Mouse (Mus musculus): Measurements from ENCODE around the gene Rtn3. TPM values are rescaled to one million over a fixed set of nuclear protein-coding genes. Genes with fewer than 3 reads are reported as not detected.

Gene Rtn3
- polyA plus RNA-seq, 1 experiment, result 345 TPM

DNA sequence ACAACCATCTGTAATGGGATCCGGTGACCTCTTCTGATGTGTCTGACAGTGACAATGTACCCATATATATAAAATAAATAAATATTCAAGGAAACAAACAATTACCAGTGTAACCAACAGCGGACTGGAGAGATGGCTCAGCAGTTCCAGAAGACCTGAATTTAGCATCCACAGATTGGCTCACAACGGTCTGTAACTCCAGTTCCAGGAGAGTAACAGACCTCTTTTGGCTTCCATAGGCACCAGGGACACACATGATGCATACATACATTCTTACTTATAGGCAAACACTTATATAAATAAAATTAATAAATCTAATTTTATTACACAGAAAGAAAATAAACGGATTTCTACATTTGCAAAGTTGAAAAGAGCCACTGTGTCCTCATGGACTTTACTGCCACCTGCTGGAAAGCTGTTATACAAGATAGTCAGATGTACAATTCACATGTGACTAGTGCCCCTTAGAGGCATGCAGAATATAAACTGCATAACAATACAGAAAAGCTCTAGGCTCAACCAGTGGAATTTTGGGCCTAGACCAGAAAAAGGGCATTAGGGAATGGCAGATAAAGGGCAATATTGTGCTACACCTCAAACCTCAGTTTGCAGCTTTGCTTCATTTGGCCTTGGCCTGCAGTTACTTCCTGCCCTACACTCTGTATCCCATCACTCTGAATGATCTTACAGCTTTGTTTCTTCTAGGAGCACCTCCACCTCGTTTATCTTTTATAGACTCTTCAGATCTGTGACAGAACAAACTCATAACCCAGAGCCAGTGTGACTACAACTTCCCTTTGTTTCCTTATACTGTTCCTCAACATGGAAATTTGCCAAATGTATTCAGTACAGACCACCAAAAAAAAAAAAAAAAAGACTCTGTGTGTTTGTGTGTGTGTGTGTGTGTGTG is 46.8 kb downstream of the Rtn3 start:
- WGBS, result 47% methylated on average over 5 of the region's 5 CpGs
- Histone ChIP-seq H3K4me1 (ENCODE audit: control insufficient read depth, insufficient read depth, low read length) (peaks cover 1% of the 10 kb centered on the region), H3K27ac (ENCODE audit: insufficient read depth, low read depth, low read length) (no peak overlapping the region), H3K4me3 (ENCODE audit: insufficient read depth, low read depth, low read length) (no peak overlapping the region)
- TF ChIP-seq CTCF (IDR thresholded peaks at IDR 0.05; ENCODE audit: insufficient read depth, low read depth, low read length), result no peak
- TF ChIP-seq POLR2A (IDR thresholded peaks at IDR 0.05; ENCODE audit: insufficient read depth, low read depth, low read length), result no peak

DNA sequence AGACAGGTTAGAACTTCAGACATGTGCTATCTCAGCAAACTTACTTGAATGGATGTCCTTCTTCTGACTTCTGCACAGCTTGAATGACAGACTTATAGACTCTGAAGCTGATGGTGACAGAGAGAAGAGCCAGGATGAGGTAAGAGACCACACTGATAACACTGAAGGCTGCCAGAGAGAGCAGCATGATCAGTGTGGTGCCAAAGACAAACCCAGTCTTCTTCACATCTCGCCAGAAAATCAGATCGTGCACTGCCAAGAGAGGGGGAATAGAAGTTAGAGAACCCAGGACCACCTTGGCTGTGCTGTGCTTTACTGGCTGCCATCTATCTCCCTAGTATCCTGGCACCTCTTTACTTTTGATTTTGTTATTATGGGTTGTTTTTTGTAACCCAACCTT is 48.2 kb downstream of the Rtn3 start:
- Histone ChIP-seq H3K4me3 (ENCODE audit: insufficient read depth, low read depth, low read length) (no peak overlapping the region), H3K4me1 (ENCODE audit: control insufficient read depth, insufficient read depth, low read length) (no peaks in the 10 kb centered on the region), H3K27ac (ENCODE audit: insufficient read depth, low read depth, low read length) (no peak overlapping the region)
- TF ChIP-seq POLR2A (IDR thresholded peaks at IDR 0.05; ENCODE audit: insufficient read depth, low read depth, low read length) (no peak), CTCF (IDR thresholded peaks at IDR 0.05; ENCODE audit: insufficient read depth, low read depth, low read length) (no peak)
- 76% methylated on average over 2 of the region's 2 CpGs for whole genome bisulfite sequencing

DNA sequence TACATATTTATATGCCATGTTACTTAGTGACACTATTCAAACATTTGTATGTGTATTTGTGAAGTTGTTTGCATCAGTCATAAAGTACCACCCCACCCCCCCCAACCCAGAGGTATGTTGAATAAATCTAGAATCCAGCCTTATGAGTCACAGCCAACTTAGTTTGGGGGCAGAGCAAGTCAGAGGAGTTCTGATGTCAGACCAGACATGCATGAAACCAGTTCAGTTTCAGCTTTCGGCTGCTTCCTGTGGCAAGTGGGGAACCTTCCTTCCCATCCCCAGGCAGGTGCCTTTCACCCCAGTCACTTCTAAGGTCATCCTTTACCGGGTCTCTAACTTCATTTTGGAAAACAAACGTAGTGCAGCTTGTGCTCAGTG is 57.7 kb downstream of the Rtn3 start:
- Histone ChIP-seq H3K4me1 (ENCODE audit: control insufficient read depth, insufficient read depth, low read length) (peaks cover 23% of the 10 kb centered on the region), H3K27ac (ENCODE audit: insufficient read depth, low read depth, low read length) (no peak overlapping the region), H3K4me3 (ENCODE audit: insufficient read depth, low read depth, low read length) (no peak overlapping the region)
- no peak for TF ChIP-seq CTCF (IDR thresholded peaks at IDR 0.05; ENCODE audit: insufficient read depth, low read depth, low read length)
- no peak for TF ChIP-seq POLR2A (IDR thresholded peaks at IDR 0.05; ENCODE audit: insufficient read depth, low read depth, low read length)
- 42% methylated on average over 3 of the region's 3 CpGs for WGBS

DNA sequence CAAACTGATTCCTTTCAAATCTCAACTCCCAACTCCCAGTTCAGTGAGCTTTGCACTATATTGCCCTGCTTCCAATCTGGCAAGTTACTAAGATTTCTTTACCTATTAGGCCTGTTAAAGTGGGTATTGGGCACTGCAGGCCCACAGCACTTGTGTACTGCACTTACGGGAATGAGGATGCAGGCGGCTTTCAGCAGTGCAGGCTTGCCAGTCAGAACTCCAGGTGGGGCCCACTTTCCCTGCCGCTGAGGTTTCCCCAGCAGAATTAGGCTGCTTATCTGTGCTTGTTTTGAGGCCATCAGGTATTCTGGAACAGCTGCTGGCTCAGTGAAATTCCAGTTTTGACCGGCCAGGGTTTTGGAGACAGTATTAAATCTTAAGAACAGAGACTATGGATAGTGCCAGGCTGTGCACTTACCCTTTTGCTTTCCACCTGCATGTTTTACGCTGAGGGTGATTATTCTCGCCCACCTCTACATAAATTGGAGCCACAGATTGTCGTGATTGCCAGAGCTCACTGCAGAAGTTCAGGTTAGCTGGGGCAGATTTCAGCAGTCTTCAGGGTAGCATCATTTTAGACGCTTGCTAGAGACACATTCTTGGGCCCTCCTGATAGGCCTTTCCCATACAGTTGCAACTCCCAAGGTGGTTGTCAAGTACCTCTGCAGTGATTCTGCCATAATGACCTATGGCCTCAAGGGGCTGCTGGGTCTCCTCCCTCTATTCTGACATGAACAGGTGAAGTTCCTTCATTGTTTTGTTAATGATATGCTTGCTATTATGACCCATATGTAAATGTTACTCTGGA is 58.3 kb downstream of the Rtn3 start:
- WGBS, result 67% methylated on average over 8 of the region's 8 CpGs
- Histone ChIP-seq H3K27ac (ENCODE audit: insufficient read depth, low read depth, low read length) (no peak overlapping the region), H3K4me1 (ENCODE audit: control insufficient read depth, insufficient read depth, low read length) (peaks cover 29% of the 10 kb centered on the region), H3K4me3 (ENCODE audit: insufficient read depth, low read depth, low read length) (no peak overlapping the region)
- TF ChIP-seq CTCF (IDR thresholded peaks at IDR 0.05; ENCODE audit: insufficient read depth, low read depth, low read length), result no peak
- no peak for TF ChIP-seq POLR2A (IDR thresholded peaks at IDR 0.05; ENCODE audit: insufficient read depth, low read depth, low read length)

DNA sequence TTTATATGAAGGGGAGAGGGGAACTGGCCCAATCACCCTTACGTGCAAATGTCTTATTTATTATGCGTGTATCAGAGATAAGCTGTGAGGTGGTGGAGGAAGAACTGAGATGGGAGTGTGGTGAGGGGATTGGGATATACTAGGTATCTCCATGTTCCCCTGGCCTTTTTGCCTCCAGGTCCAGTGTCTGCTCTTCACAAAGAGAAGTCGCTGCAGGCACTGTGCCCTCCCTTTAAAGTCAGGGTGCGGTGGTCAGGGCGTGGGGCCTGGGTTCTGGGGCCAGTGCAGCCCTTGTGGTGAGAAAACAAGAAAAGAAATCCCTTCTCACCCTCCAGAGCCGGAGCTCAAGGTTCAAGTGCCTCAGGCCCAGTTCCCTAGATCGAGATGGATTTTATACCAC is 59.0 kb downstream of the Rtn3 start:
- 75% methylated on average over 7 of the region's 7 CpGs for WGBS
- no peak overlapping the region for H3K27ac ChIP-seq (ENCODE audit: insufficient read depth, low read depth, low read length)
- TF ChIP-seq POLR2A (IDR thresholded peaks at IDR 0.05; ENCODE audit: insufficient read depth, low read depth, low read length), result no peak
- no peak for TF ChIP-seq CTCF (IDR thresholded peaks at IDR 0.05; ENCODE audit: insufficient read depth, low read depth, low read length)
- H3K4me3 ChIP-seq (ENCODE audit: insufficient read depth, low read depth, low read length), result no peak overlapping the region
- H3K4me1 ChIP-seq (ENCODE audit: control insufficient read depth, insufficient read depth, low read length), result peaks cover 35% of the 10 kb centered on the region

DNA sequence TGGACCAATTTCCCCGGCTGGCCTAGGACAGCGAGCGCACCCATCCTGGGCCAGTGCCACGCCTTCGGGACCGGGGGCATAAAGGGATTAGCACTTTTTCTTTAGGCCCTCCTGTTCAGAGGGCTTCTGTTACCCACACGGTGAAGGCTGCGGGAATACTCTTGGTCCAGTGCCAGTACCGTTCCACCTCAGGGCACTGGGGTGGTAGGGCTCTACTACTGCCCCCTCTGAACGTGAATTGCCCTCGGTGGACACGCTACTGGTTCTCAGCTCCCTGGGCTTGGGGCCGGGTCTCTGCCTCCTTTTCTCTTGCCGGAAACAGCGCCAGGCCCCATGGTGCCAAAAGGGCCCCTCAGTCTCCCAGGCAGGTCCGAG is 59.4 kb downstream of the Rtn3 start:
- Histone ChIP-seq H3K27ac (ENCODE audit: insufficient read depth, low read depth, low read length) (no peak overlapping the region), H3K4me1 (ENCODE audit: control insufficient read depth, insufficient read depth, low read length) (peaks cover 37% of the 10 kb centered on the region), H3K4me3 (ENCODE audit: insufficient read depth, low read depth, low read length) (peak overlapping the region; percentile 27; the same call in 1 of the 2 replicates)
- TF ChIP-seq POLR2A (IDR thresholded peaks at IDR 0.05; ENCODE audit: insufficient read depth, low read depth, low read length) (no peak), CTCF (IDR thresholded peaks at IDR 0.05; ENCODE audit: insufficient read depth, low read depth, low read length) (no peak)
- WGBS, result 39% methylated on average over 16 of the region's 16 CpGs

DNA sequence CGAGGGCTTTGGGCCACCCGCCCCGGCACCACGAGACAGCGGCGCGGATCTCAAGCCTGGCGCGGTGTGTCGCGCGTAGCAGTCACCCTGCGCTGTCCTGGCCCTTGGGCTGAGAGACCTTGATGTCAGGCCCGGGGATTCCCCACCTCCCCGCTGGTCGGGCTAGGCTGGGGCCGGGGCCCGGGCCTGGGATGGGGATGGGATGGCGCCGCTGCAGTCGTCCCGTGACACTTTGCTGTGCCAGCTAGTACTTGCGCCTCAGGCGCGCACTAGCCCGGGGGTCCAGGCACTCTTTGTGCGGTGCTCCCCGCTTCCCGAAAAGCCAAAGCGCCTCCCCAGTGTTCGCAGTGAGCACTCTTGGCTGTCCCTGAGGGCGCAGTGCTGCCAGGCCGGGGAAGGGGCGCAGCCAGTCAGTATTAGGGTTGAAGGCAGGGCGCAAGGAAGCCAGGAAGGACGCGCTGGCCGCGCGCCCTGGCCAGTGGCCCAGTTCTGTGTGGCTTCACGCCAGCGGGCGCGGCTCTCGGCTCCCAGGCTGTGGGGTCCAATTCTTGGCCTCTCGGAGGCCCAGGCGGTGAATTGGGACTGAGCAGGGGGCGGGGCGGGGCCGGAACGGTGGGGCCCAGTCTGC is 59.9 kb downstream of the Rtn3 start:
- Histone ChIP-seq H3K4me1 (ENCODE audit: control insufficient read depth, insufficient read depth, low read length) (peaks cover 40% of the 10 kb centered on the region), H3K27ac (ENCODE audit: insufficient read depth, low read depth, low read length) (no peak overlapping the region), H3K4me3 (ENCODE audit: insufficient read depth, low read depth, low read length) (peak overlapping the region; percentile 27)
- no peak for TF ChIP-seq POLR2A (IDR thresholded peaks at IDR 0.05; ENCODE audit: insufficient read depth, low read depth, low read length)
- TF ChIP-seq CTCF (IDR thresholded peaks at IDR 0.05; ENCODE audit: insufficient read depth, low read depth, low read length), result no peak
- WGBS, result 25% methylated on average over 50 of the region's 51 CpGs

DNA sequence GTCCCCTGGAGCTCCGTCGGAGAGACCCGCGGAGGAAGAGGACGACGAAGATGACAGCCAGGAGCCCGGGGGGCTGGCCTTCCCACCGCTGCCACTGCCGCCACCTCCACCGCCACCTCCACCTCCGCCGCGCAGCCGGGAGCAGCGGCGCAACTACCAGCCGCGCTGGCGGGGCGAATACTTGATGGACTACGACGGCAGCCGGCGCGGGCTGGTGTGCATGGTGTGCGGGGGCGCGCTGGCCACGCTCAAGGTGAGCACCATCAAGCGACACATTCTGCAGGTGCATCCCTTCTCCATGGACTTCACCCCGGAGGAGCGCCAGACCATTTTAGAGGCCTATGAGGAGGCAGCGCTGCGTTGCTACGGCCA is 60.4 kb downstream of the Rtn3 start:
- H3K27ac ChIP-seq (ENCODE audit: insufficient read depth, low read depth, low read length), result no peak overlapping the region
- H3K4me1 ChIP-seq (ENCODE audit: control insufficient read depth, insufficient read depth, low read length), result peaks cover 41% of the 10 kb centered on the region
- WGBS, result 15% methylated on average over 35 of the region's 35 CpGs
- H3K4me3 ChIP-seq (ENCODE audit: insufficient read depth, low read depth, low read length), result peak overlapping the region; percentile 27
- no peak for TF ChIP-seq POLR2A (IDR thresholded peaks at IDR 0.05; ENCODE audit: insufficient read depth, low read depth, low read length)
- TF ChIP-seq CTCF (IDR thresholded peaks at IDR 0.05; ENCODE audit: insufficient read depth, low read depth, low read length), result no peak

Measured in olfactory bulb, adult 2 months (tissue).